Mouse (Mus musculus): Measurements from ENCODE around the gene Epha3. TPM values are rescaled to one million over a fixed set of nuclear protein-coding genes. Genes with fewer than 3 reads are reported as not detected.

Gene Epha3
- polyA plus RNA-seq, 1 experiment from 2014 or later = 6.4 TPM

- Histone ChIP-seq H3K4me1 (replicated peaks; ENCODE audit: control insufficient read depth, insufficient read depth) (no peaks in the 10 kb centered on the region), H3K27ac (replicated peaks) (no peak overlapping the region), H3K36me3 (ENCODE audit: control insufficient read depth, insufficient read depth, low read length) (no peaks in the 10 kb centered on the region), H3K9me3 (ENCODE audit: control insufficient read depth, low read length) (no peaks in the 10 kb centered on the region), H3K27me3 (ENCODE audit: control insufficient read depth, insufficient read depth, low read length) (no peaks in the 10 kb centered on the region), H3K4me3 (ENCODE audit: low read depth, low read length) (no peak overlapping the region), H3K4me2 (replicated peaks; ENCODE audit: low read depth) (no peak overlapping the region), H3K9ac (ENCODE audit: low read length) (no peak overlapping the region)
- DNase-seq (ENCODE audit: low spot score) = no peak
- 92% methylated on average over 4 of the region's 4 CpGs for WGBS
- TF ChIP-seq EP300 (optimal IDR thresholded peaks at IDR 0.05) (no peak), CTCF (IDR thresholded peaks at IDR 0.05; ENCODE audit: low read depth) (no peak)
- ATAC-seq (ENCODE audit: low FRiP score, low TSS enrichment) = no peak
Measured at GRCm38 (mm10) chr16:63717317-63717716, 146.7 kb downstream of the Epha3 start.

DNA sequence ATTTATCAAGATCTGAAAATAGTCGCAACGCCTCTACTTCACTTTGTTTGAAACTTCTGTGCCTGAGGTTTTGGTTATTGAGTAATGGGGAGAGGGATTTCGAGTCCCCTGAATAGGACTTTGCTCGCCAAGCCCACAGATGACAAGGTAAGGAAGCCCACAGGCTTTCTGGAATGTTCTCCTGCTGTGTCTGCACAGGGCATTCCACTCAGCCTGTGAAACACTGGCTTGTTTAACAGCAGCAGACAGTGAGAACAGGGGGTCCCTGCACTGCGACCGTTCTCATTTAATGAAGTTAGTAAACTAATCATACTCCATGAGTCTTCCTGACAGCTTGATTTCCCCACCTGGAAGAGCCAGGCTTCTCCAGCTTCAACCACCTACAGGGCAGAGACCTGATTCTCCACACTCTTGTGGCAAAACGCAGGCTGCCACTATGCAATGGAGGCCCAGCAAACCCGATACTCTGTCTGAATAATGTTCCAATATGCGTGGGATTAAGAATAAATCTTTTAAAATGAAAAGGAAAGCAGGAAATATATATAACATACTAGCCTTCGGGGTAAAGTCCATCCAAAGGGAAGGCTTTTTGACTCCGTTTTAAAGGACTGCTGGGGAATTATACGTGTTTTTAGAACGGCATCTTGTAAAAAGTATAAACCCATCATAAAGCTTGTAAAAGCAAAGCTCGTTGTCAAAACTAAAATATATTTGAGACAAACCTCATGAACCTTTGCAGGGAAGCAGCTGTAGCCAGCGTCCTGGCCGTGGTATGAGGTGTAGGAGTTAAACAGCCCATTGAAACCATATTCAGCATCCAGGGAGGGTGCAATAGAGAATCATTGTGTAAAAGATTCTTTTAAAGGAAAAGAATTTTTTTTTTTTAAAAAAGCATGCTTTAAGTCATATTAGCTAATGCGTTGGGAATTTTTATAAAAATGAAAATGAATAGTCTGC, 156.8 kb downstream of the Epha3 start:
- H3K27me3 ChIP-seq (ENCODE audit: control insufficient read depth, insufficient read depth, low read length) = no peaks in the 10 kb centered on the region
- WGBS = 65% methylated on average over 17 of the region's 17 CpGs
- DNase-seq (ENCODE audit: low spot score) = no peak
- H3K4me1 ChIP-seq (replicated peaks; ENCODE audit: control insufficient read depth, insufficient read depth) = no peaks in the 10 kb centered on the region
- no peak overlapping the region for H3K9ac ChIP-seq (ENCODE audit: low read length)
- no peak overlapping the region for H3K4me3 ChIP-seq (ENCODE audit: low read depth, low read length)
- no peak overlapping the region for H3K27ac ChIP-seq (replicated peaks)
- no peak overlapping the region for H3K4me2 ChIP-seq (replicated peaks; ENCODE audit: low read depth)
- no peaks in the 10 kb centered on the region for H3K36me3 ChIP-seq (ENCODE audit: control insufficient read depth, insufficient read depth, low read length)
- TF ChIP-seq CTCF (IDR thresholded peaks at IDR 0.05; ENCODE audit: low read depth) = no peak
- no peak for TF ChIP-seq EP300 (optimal IDR thresholded peaks at IDR 0.05)
- no peak for ATAC-seq (ENCODE audit: low FRiP score, low TSS enrichment)
- no peaks in the 10 kb centered on the region for H3K9me3 ChIP-seq (ENCODE audit: control insufficient read depth, low read length)

DNA sequence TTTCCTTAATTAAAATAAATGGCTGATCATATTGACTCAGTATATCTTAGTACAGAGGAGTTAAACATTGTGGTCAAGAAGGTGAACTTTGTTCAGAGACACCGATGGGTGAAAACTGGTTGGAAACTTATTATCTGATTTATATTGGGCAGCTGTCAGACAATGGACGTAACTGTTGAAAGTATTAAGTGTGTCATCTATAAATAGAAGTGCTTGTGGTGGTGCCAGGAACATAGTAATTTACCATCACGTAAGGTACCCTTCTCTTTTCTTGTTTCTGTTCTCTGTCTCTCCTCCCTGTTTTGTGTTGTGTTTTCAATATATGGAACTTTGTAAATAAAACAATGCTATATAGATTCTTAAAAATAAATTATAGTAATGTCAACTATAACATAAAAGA, 174.6 kb downstream of the Epha3 start:
- Histone ChIP-seq H3K36me3 (ENCODE audit: control insufficient read depth, insufficient read depth, low read length) (no peaks in the 10 kb centered on the region), H3K4me1 (replicated peaks; ENCODE audit: control insufficient read depth, insufficient read depth) (no peaks in the 10 kb centered on the region), H3K27ac (replicated peaks) (no peak overlapping the region), H3K4me2 (replicated peaks; ENCODE audit: low read depth) (no peak overlapping the region), H3K9me3 (ENCODE audit: control insufficient read depth, low read length) (no peaks in the 10 kb centered on the region), H3K9ac (ENCODE audit: low read length) (no peak overlapping the region), H3K27me3 (ENCODE audit: control insufficient read depth, insufficient read depth, low read length) (no peaks in the 10 kb centered on the region), H3K4me3 (ENCODE audit: low read depth, low read length) (no peak overlapping the region)
- ATAC-seq (ENCODE audit: low FRiP score, low TSS enrichment) = no peak
- TF ChIP-seq EP300 (optimal IDR thresholded peaks at IDR 0.05) = no peak
- 37% methylated on average over 3 of the region's 3 CpGs for WGBS
- DNase-seq (ENCODE audit: low spot score) = no peak

- Histone ChIP-seq H3K27ac (replicated peaks) (no peak overlapping the region), H3K4me2 (replicated peaks; ENCODE audit: low read depth) (no peak overlapping the region), H3K9ac (ENCODE audit: low read length) (no peak overlapping the region), H3K4me1 (replicated peaks; ENCODE audit: control insufficient read depth, insufficient read depth) (no peaks in the 10 kb centered on the region), H3K4me3 (ENCODE audit: low read depth, low read length) (no peak overlapping the region), H3K36me3 (ENCODE audit: control insufficient read depth, insufficient read depth, low read length) (no peaks in the 10 kb centered on the region), H3K9me3 (ENCODE audit: control insufficient read depth, low read length) (no peaks in the 10 kb centered on the region), H3K27me3 (ENCODE audit: control insufficient read depth, insufficient read depth, low read length) (no peaks in the 10 kb centered on the region)
- DNase-seq (ENCODE audit: low spot score) (no peak), ATAC-seq (ENCODE audit: low FRiP score, low TSS enrichment) (no peak)
- TF ChIP-seq EP300 (optimal IDR thresholded peaks at IDR 0.05) (no peak), CTCF (IDR thresholded peaks at IDR 0.05; ENCODE audit: low read depth) (no peak)
- 58% methylated on average over 4 of the region's 4 CpGs for WGBS
Measured at GRCm38 (mm10) chr16:63684211-63684610, 179.8 kb downstream of the Epha3 start.

GRCm38 (mm10) chr16:63674426-63674825, 189.5 kb downstream of the Epha3 start:
- Histone ChIP-seq H3K9ac (ENCODE audit: low read length) (no peak overlapping the region), H3K4me2 (replicated peaks; ENCODE audit: low read depth) (no peak overlapping the region), H3K9me3 (ENCODE audit: control insufficient read depth, low read length) (no peaks in the 10 kb centered on the region), H3K4me1 (replicated peaks; ENCODE audit: control insufficient read depth, insufficient read depth) (no peaks in the 10 kb centered on the region), H3K4me3 (ENCODE audit: low read depth, low read length) (no peak overlapping the region), H3K27ac (replicated peaks) (no peak overlapping the region), H3K27me3 (ENCODE audit: control insufficient read depth, insufficient read depth, low read length) (no peaks in the 10 kb centered on the region), H3K36me3 (ENCODE audit: control insufficient read depth, insufficient read depth, low read length) (no peaks in the 10 kb centered on the region)
- TF ChIP-seq EP300 (optimal IDR thresholded peaks at IDR 0.05) = no peak
- ATAC-seq (ENCODE audit: low FRiP score, low TSS enrichment) (no peak), DNase-seq (ENCODE audit: low spot score) (no peak)
- 37% methylated on average over 1 of the region's 1 CpGs for WGBS

GRCm38 (mm10) chr16:63673236-63673840, 190.6 kb downstream of the Epha3 start:
- H3K4me3 ChIP-seq (ENCODE audit: low read depth, low read length) = no peak overlapping the region
- H3K27ac ChIP-seq (replicated peaks) = no peak overlapping the region
- no peak overlapping the region for H3K9ac ChIP-seq (ENCODE audit: low read length)
- H3K9me3 ChIP-seq (ENCODE audit: control insufficient read depth, low read length) = no peaks in the 10 kb centered on the region
- no peaks in the 10 kb centered on the region for H3K27me3 ChIP-seq (ENCODE audit: control insufficient read depth, insufficient read depth, low read length)
- TF ChIP-seq CTCF (IDR thresholded peaks at IDR 0.05; ENCODE audit: low read depth) (no peak), EP300 (optimal IDR thresholded peaks at IDR 0.05) (no peak)
- no peak for ATAC-seq (ENCODE audit: low FRiP score, low TSS enrichment)
- H3K4me2 ChIP-seq (replicated peaks; ENCODE audit: low read depth) = no peak overlapping the region
- no peak for DNase-seq (ENCODE audit: low spot score)
- H3K4me1 ChIP-seq (replicated peaks; ENCODE audit: control insufficient read depth, insufficient read depth) = no peaks in the 10 kb centered on the region
- H3K36me3 ChIP-seq (ENCODE audit: control insufficient read depth, insufficient read depth, low read length) = no peaks in the 10 kb centered on the region
- WGBS = 90% methylated on average over 9 of the region's 9 CpGs

All from stomach, postnatal 0 days (tissue).